Mouse (Mus musculus) kidney, embryonic 15.5 days (tissue): ENCODE measurements around the gene Nek6. TPM values are rescaled to one million over a fixed set of nuclear protein-coding genes. Genes with fewer than 3 reads are reported as not detected.
A peak's percentile ranks its signal among the peaks of the same experiment; 100 is the strongest.

Experiments used
- ATAC-seq: fragments of 200-750 bp; cut with Nextera tagmentation; replicated peaks from 2 replicates; pipeline ENCODE4 v1.8.0; 2017; ENCODE audit warnings: moderate TSS enrichment; ENCODE audit not compliant: low FRiP score
- H3K27ac ChIP-seq: fragments of 300-500 bp; sonication (generic); 2 replicates; pipeline ENCODE4 v1.5.1; 2015; ENCODE audit warnings: mild to moderate bottlenecking, inconsistent platforms
- H3K27me3 ChIP-seq: fragments of 300-500 bp; sonication (generic); 2 replicates; pipeline ENCODE4 v1.6.1; 2015; ENCODE audit warnings: inconsistent platforms
- H3K36me3 ChIP-seq: fragments of 300-500 bp; sonication (generic); 2 replicates; pipeline ENCODE4 v1.6.1; 2015; ENCODE audit warnings: inconsistent platforms
- H3K4me1 ChIP-seq: fragments of 300-500 bp; sonication (generic); 2 replicates; pipeline ENCODE4 v1.6.1; 2015; ENCODE audit warnings: inconsistent platforms
- H3K4me2 ChIP-seq: fragments of 300-500 bp; sonication (generic); 2 replicates; pipeline ENCODE4 v1.6.1; 2015; ENCODE audit warnings: moderate library complexity, mild to moderate bottlenecking, inconsistent platforms
- H3K4me3 ChIP-seq: fragments of 300-500 bp; sonication (generic); replicated peaks from 2 replicates; pipeline ENCODE4 v1.5.1; 2015; ENCODE audit warnings: mild to moderate bottlenecking, inconsistent platforms
- H3K9ac ChIP-seq: fragments of 300-500 bp; sonication (generic); 2 replicates; pipeline ENCODE4 v1.6.1; 2015; ENCODE audit warnings: mild to moderate bottlenecking, inconsistent platforms
- H3K9me3 ChIP-seq: fragments of 300-500 bp; sonication (generic); replicated peaks from 2 replicates; pipeline ENCODE4 v1.6.1; 2016; ENCODE audit warnings: inconsistent platforms
- WGBS: fragments of 180-500 bp; shearing (Covaris S2); methylation state at CpG from one replicate; pipeline ENCODE4 v1.1.7; 2015; ENCODE audit warnings: mixed read lengths; 5-methylcytosine and 5-hydroxymethylcytosine counted together
- polyA plus RNA-seq: library from polyadenylated mRNA; unstranded; fragments of >200 nt; fragmentation: Nextera tagmentation; extraction: Ambion mirVana; gene quantifications from 2 replicates; pipeline ENCODE4 v1.2.1, GENCODE M21; 2015

Gene Nek6
- polyA plus RNA-seq, 1 experiment from 2014 or later: 73.1 TPM

- no peak overlapping the region for H3K27ac ChIP-seq
- 74% methylated on average over 11 of the region's 11 CpGs for WGBS
- no peaks in the 10 kb centered on the region for H3K27me3 ChIP-seq
- no peaks in the 10 kb centered on the region for H3K36me3 ChIP-seq
- no peak overlapping the region for H3K9ac ChIP-seq
- no peak overlapping the region for H3K4me3 ChIP-seq
- no peaks in the 10 kb centered on the region for H3K9me3 ChIP-seq
- no peak for ATAC-seq
- H3K4me2 ChIP-seq: no peak overlapping the region
- peaks cover 4% of the 10 kb centered on the region; the same call in 1 of the 2 replicates for H3K4me1 ChIP-seq
These were observed 26.9 kb upstream of the Nek6 start for GRCm38 (mm10) chr2:38484556-38484955.

- ATAC-seq: no peak
- no peaks in the 10 kb centered on the region for H3K27me3 ChIP-seq
- 84% methylated on average over 3 of the region's 3 CpGs for WGBS
- peaks cover 4% of the 10 kb centered on the region; the same call in 1 of the 2 replicates for H3K4me1 ChIP-seq
- peak overlapping the region; percentile 15; the same call in 1 of the 2 replicates for H3K27ac ChIP-seq
- no peaks in the 10 kb centered on the region for H3K9me3 ChIP-seq
- no peak overlapping the region for H3K4me3 ChIP-seq
- no peak overlapping the region for H3K9ac ChIP-seq
- no peaks in the 10 kb centered on the region for H3K36me3 ChIP-seq
- H3K4me2 ChIP-seq: no peak overlapping the region
These were observed 26.0 kb upstream of the Nek6 start for GRCm38 (mm10) chr2:38485409-38485808.

- Histone ChIP-seq H3K4me3 (no peak overlapping the region), H3K9ac (no peak overlapping the region), H3K27ac (peak overlapping the region; percentile 15; the same call in 1 of the 2 replicates), H3K4me2 (no peak overlapping the region), H3K36me3 (no peaks in the 10 kb centered on the region), H3K9me3 (no peaks in the 10 kb centered on the region), H3K4me1 (peaks cover 4% of the 10 kb centered on the region; the same call in 1 of the 2 replicates), H3K27me3 (no peaks in the 10 kb centered on the region)
- ATAC-seq: no peak; the same call in 1 of the 2 replicates
- WGBS: 67% methylated on average over 6 of the region's 6 CpGs
These were observed 25.2 kb upstream of the Nek6 start for GRCm38 (mm10) chr2:38485957-38486931.

GRCm38 (mm10) chr2:38497594-38497993 lies 13.8 kb upstream of the Nek6 start:
- no peak for ATAC-seq

GRCm38 (mm10) chr2:38501606-38502005 lies 9.8 kb upstream of the Nek6 start:
- Histone ChIP-seq H3K9ac (0 out of 2 replicates have a peak overlapping the region, but pooled peaks have one; percentile 5), H3K4me3 (no peak overlapping the region), H3K4me1 (no peaks in the 10 kb centered on the region), H3K9me3 (no peaks in the 10 kb centered on the region), H3K4me2 (no peak overlapping the region), H3K27ac (no peak overlapping the region), H3K27me3 (no peaks in the 10 kb centered on the region), H3K36me3 (no peaks in the 10 kb centered on the region)
- WGBS: 15% methylated on average over 1 of the region's 1 CpGs
- ATAC-seq: no peak

More at GRCm38 (mm10) chr2:38497594-38497993, 13.8 kb upstream of the Nek6 start:
- Histone ChIP-seq H3K4me1 (no peaks in the 10 kb centered on the region), H3K9ac (no peak overlapping the region), H3K9me3 (no peaks in the 10 kb centered on the region), H3K4me2 (no peak overlapping the region), H3K27me3 (no peaks in the 10 kb centered on the region), H3K4me3 (no peak overlapping the region), H3K36me3 (no peaks in the 10 kb centered on the region), H3K27ac (no peak overlapping the region)

- Histone ChIP-seq H3K9me3 (no peaks in the 10 kb centered on the region), H3K9ac (no peak overlapping the region), H3K36me3 (no peaks in the 10 kb centered on the region), H3K27me3 (no peaks in the 10 kb centered on the region), H3K27ac (no peak overlapping the region), H3K4me1 (no peaks in the 10 kb centered on the region), H3K4me2 (no peak overlapping the region), H3K4me3 (no peak overlapping the region)
- no peak for ATAC-seq
- WGBS: 68% methylated on average over 6 of the region's 6 CpGs
These were observed 9.3 kb upstream of the Nek6 start for GRCm38 (mm10) chr2:38502123-38502522.

GRCm38 (mm10) chr2:38502747-38503146 lies 8.7 kb upstream of the Nek6 start:
- Histone ChIP-seq H3K9me3 (no peaks in the 10 kb centered on the region), H3K4me1 (no peaks in the 10 kb centered on the region), H3K4me2 (no peak overlapping the region), H3K36me3 (no peaks in the 10 kb centered on the region), H3K27ac (no peak overlapping the region), H3K9ac (no peak overlapping the region), H3K27me3 (no peaks in the 10 kb centered on the region), H3K4me3 (no peak overlapping the region)
- WGBS: 90% methylated on average over 3 of the region's 3 CpGs
- no peak for ATAC-seq

GRCm38 (mm10) chr2:38504311-38504710 lies 7.1 kb upstream of the Nek6 start:
- no peak overlapping the region for H3K4me2 ChIP-seq
- 63% methylated on average over 6 of the region's 6 CpGs for WGBS
- H3K27me3 ChIP-seq: no peaks in the 10 kb centered on the region
- H3K36me3 ChIP-seq: no peaks in the 10 kb centered on the region
- H3K9ac ChIP-seq: no peak overlapping the region
- no peak overlapping the region for H3K27ac ChIP-seq
- ATAC-seq: no peak
- no peaks in the 10 kb centered on the region for H3K4me1 ChIP-seq
- no peak overlapping the region for H3K4me3 ChIP-seq
- no peaks in the 10 kb centered on the region for H3K9me3 ChIP-seq

- no peaks in the 10 kb centered on the region for H3K36me3 ChIP-seq
- no peaks in the 10 kb centered on the region for H3K9me3 ChIP-seq
- H3K4me1 ChIP-seq: peaks cover 4% of the 10 kb centered on the region
- no peak overlapping the region for H3K9ac ChIP-seq
- H3K4me3 ChIP-seq: no peak overlapping the region
- 88% methylated on average over 1 of the region's 1 CpGs for WGBS
- ATAC-seq: no peak
- no peak overlapping the region for H3K27ac ChIP-seq
- H3K27me3 ChIP-seq: no peaks in the 10 kb centered on the region
- no peak overlapping the region for H3K4me2 ChIP-seq
These were observed 4.3 kb upstream of the Nek6 start for GRCm38 (mm10) chr2:38507181-38507580.

GRCm38 (mm10) chr2:38509004-38509719 lies 2.3 kb upstream of the Nek6 start:
- no peaks in the 10 kb centered on the region for H3K9me3 ChIP-seq
- WGBS: 76% methylated on average over 7 of the region's 7 CpGs
- ATAC-seq: no peak
- no peak overlapping the region for H3K9ac ChIP-seq
- H3K27ac ChIP-seq: no peak overlapping the region
- H3K36me3 ChIP-seq: no peaks in the 10 kb centered on the region
- H3K27me3 ChIP-seq: no peaks in the 10 kb centered on the region
- H3K4me3 ChIP-seq: no peak overlapping the region
- H3K4me2 ChIP-seq: no peak overlapping the region
- H3K4me1 ChIP-seq: peaks cover 23% of the 10 kb centered on the region

- no peaks in the 10 kb centered on the region for H3K9me3 ChIP-seq
- no peak overlapping the region for H3K4me2 ChIP-seq
- H3K27ac ChIP-seq: no peak overlapping the region
- H3K36me3 ChIP-seq: no peaks in the 10 kb centered on the region
- no peaks in the 10 kb centered on the region for H3K27me3 ChIP-seq
- no peak overlapping the region for H3K4me3 ChIP-seq
- ATAC-seq: no peak
- H3K4me1 ChIP-seq: peaks cover 30% of the 10 kb centered on the region
- 85% methylated on average over 1 of the region's 1 CpGs for WGBS
- H3K9ac ChIP-seq: no peak overlapping the region
These were observed 1.3 kb upstream of the Nek6 start for GRCm38 (mm10) chr2:38510120-38510519.
